Mouse (Mus musculus): ENCODE measurements around the gene Fyn. TPM values are rescaled to one million over a fixed set of nuclear protein-coding genes. Genes with fewer than 3 reads are reported as not detected.

Gene Fyn
- polyA plus RNA-seq, 1 experiment, result 107 TPM

- Histone ChIP-seq H3K4me3 (ENCODE audit: insufficient read depth, low read length) (no peak overlapping the region), H3K4me1 (ENCODE audit: control insufficient read depth, insufficient read depth, low read length) (peaks cover 6% of the 10 kb centered on the region; the same call in 1 of the 2 replicates), H3K27ac (ENCODE audit: insufficient read depth, low read length) (no peak overlapping the region)
- TF ChIP-seq POLR2A (IDR thresholded peaks at IDR 0.05; ENCODE audit: extremely low read depth, insufficient read depth, low read length) (no peak), CTCF (IDR thresholded peaks at IDR 0.05; ENCODE audit: extremely low read depth, insufficient read depth, low read length) (no peak)
Observed at GRCm38 (mm10) chr10:39543258-39543770, 174.7 kb downstream of the Fyn start.

DNA sequence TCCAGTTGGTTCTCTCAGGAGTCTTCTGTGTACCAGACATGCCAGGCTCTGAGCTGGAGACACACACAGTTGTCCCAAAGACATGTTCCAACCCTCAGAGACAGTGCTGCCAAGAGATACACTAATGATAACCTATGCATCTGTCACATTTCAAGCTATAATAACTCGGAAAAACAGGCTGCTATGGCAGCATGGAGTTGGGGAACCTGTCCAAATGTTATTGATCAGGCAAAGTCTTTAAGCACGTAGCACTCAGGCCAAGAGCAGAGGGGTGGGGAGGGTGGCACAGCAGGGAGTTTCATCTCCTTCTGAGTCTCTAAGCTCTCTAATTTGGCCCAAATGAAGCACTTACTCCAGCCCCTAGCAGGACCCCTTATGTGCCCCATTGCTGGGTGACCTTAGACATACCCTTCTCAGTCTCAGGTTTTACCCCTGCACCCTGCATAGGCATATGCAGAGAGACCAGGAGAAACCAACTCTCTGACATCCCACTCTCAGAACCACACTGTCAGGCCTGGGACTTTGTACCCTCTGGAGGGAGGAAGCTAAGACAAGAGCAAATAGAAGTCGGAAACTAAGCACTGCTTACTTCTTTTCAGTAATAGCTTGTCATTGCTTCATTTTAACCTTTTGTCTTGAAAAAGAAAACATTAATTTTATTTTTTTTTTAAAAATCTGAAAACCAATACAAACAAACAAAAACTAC, 178.9 kb downstream of the Fyn start:
- Histone ChIP-seq H3K27ac (ENCODE audit: insufficient read depth, low read length) (no peak overlapping the region), H3K4me3 (ENCODE audit: insufficient read depth, low read length) (no peak overlapping the region), H3K4me1 (ENCODE audit: control insufficient read depth, insufficient read depth, low read length) (peaks cover under 1% of the 10 kb centered on the region; the same call in 1 of the 2 replicates)
- TF ChIP-seq POLR2A (IDR thresholded peaks at IDR 0.05; ENCODE audit: extremely low read depth, insufficient read depth, low read length) (no peak), CTCF (IDR thresholded peaks at IDR 0.05; ENCODE audit: extremely low read depth, insufficient read depth, low read length) (no peak)

- TF ChIP-seq POLR2A (IDR thresholded peaks at IDR 0.05; ENCODE audit: extremely low read depth, insufficient read depth, low read length) (no peak), CTCF (IDR thresholded peaks at IDR 0.05; ENCODE audit: extremely low read depth, insufficient read depth, low read length) (no peak)
- Histone ChIP-seq H3K4me3 (ENCODE audit: insufficient read depth, low read length) (no peak overlapping the region), H3K4me1 (ENCODE audit: control insufficient read depth, insufficient read depth, low read length) (no peaks in the 10 kb centered on the region), H3K27ac (ENCODE audit: insufficient read depth, low read length) (no peak overlapping the region)
Observed at GRCm38 (mm10) chr10:39550791-39551190, 182.1 kb downstream of the Fyn start.

DNA sequence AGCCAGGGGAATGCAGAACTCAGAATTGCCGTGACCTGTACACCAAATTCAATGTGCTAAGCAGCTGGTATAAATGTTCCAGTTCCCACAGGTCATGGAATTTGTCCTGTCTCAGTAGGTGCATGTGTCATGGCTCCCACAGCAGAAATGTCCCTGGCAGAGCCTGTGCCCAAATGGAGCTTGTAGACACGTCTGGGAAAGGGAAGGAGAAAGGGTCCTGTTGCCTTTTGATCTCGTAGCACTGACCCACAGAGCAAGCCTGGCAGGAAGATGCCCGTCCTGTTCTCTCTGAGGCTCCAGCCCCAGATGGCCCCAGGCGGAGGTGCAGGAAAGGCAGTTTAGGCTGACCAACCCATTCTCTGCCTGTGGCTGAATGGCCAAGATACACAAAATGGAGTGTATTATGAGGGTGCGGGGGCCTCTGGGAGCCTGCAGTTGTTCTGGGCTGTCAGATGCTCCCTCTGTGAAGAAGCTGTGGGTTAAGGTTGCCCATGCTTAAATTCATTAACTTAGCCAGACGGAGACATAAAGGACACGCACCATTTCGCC, 183.1 kb downstream of the Fyn start:
- TF ChIP-seq CTCF (IDR thresholded peaks at IDR 0.05; ENCODE audit: extremely low read depth, insufficient read depth, low read length) (no peak), POLR2A (IDR thresholded peaks at IDR 0.05; ENCODE audit: extremely low read depth, insufficient read depth, low read length) (no peak)
- 0 out of 2 replicates have a peak overlapping the region, but pooled peaks have one; percentile 12 for H3K27ac ChIP-seq (ENCODE audit: insufficient read depth, low read length)
- no peaks in the 10 kb centered on the region for H3K4me1 ChIP-seq (ENCODE audit: control insufficient read depth, insufficient read depth, low read length)
- H3K4me3 ChIP-seq (ENCODE audit: insufficient read depth, low read length), result no peak overlapping the region

GRCm38 (mm10) chr10:39552351-39552814, 183.7 kb downstream of the Fyn start:
- H3K4me3 ChIP-seq (ENCODE audit: insufficient read depth, low read length), result no peak overlapping the region
- peak overlapping the region; percentile 12; the same call in 1 of the 2 replicates for H3K27ac ChIP-seq (ENCODE audit: insufficient read depth, low read length)
- no peaks in the 10 kb centered on the region for H3K4me1 ChIP-seq (ENCODE audit: control insufficient read depth, insufficient read depth, low read length)
- TF ChIP-seq POLR2A (IDR thresholded peaks at IDR 0.05; ENCODE audit: extremely low read depth, insufficient read depth, low read length) (no peak), CTCF (IDR thresholded peaks at IDR 0.05; ENCODE audit: extremely low read depth, insufficient read depth, low read length) (no peak)

- H3K4me3 ChIP-seq (ENCODE audit: insufficient read depth, low read length), result no peak overlapping the region
- no peaks in the 10 kb centered on the region for H3K4me1 ChIP-seq (ENCODE audit: control insufficient read depth, insufficient read depth, low read length)
- H3K27ac ChIP-seq (ENCODE audit: insufficient read depth, low read length), result no peak overlapping the region
- TF ChIP-seq POLR2A (IDR thresholded peaks at IDR 0.05; ENCODE audit: extremely low read depth, insufficient read depth, low read length), result no peak
- TF ChIP-seq CTCF (IDR thresholded peaks at IDR 0.05; ENCODE audit: extremely low read depth, insufficient read depth, low read length), result no peak
Observed at GRCm38 (mm10) chr10:39552903-39553302, 184.2 kb downstream of the Fyn start.

GRCm38 (mm10) chr10:39555289-39555715, 186.6 kb downstream of the Fyn start:
- TF ChIP-seq CTCF (IDR thresholded peaks at IDR 0.05; ENCODE audit: extremely low read depth, insufficient read depth, low read length) (no peak), POLR2A (IDR thresholded peaks at IDR 0.05; ENCODE audit: extremely low read depth, insufficient read depth, low read length) (no peak)
- Histone ChIP-seq H3K27ac (ENCODE audit: insufficient read depth, low read length) (no peak overlapping the region), H3K4me1 (ENCODE audit: control insufficient read depth, insufficient read depth, low read length) (no peaks in the 10 kb centered on the region), H3K4me3 (ENCODE audit: insufficient read depth, low read length) (no peak overlapping the region)

DNA sequence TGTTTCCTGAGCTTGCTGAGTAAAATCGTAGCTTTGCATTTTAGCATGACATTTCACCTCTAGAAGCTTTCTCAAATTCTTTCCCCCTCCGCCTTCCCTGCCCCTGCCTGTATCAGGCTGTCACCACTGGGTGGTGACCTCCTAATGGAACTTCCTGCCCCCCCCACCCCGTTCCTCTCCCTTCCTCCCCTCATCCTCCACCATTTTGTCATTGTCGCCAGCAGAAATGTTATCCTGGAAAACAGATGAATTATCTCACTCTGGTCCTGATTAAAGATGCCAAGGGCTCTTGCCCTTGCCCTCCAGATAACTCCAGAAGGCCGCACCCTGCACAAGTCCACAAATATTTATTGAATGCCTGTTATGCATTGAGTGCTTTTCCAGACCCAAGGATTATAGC, 187.1 kb downstream of the Fyn start:
- Histone ChIP-seq H3K4me1 (ENCODE audit: control insufficient read depth, insufficient read depth, low read length) (no peaks in the 10 kb centered on the region), H3K27ac (ENCODE audit: insufficient read depth, low read length) (no peak overlapping the region), H3K4me3 (ENCODE audit: insufficient read depth, low read length) (no peak overlapping the region)
- no peak for TF ChIP-seq POLR2A (IDR thresholded peaks at IDR 0.05; ENCODE audit: extremely low read depth, insufficient read depth, low read length)

DNA sequence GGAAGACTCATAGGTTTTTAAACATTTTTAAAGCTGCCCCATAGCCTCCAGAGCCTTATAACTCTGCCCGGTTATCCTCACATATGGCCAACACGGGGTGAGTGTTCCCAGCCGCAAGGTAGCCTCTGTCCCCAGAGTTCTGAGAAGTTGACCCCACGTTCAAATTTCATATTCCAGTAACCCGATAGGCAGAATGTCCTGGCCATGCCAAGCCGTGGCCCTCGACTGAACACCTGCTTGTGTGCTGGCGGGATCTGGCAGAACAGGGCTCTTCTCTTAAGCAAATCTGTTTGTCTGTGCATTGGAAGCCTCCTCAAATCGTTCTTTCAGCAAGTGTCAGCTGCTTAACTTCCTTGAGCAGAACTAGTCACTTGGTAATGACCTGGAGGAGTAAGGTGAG, 188.7 kb downstream of the Fyn start:
- Histone ChIP-seq H3K4me1 (ENCODE audit: control insufficient read depth, insufficient read depth, low read length) (peaks cover 2% of the 10 kb centered on the region; the same call in 1 of the 2 replicates), H3K27ac (ENCODE audit: insufficient read depth, low read length) (no peak overlapping the region), H3K4me3 (ENCODE audit: insufficient read depth, low read length) (no peak overlapping the region)
- TF ChIP-seq POLR2A (IDR thresholded peaks at IDR 0.05; ENCODE audit: extremely low read depth, insufficient read depth, low read length), result no peak
- TF ChIP-seq CTCF (IDR thresholded peaks at IDR 0.05; ENCODE audit: extremely low read depth, insufficient read depth, low read length), result no peak

- no peak overlapping the region for H3K4me3 ChIP-seq (ENCODE audit: insufficient read depth, low read length)
- H3K27ac ChIP-seq (ENCODE audit: insufficient read depth, low read length), result no peak overlapping the region
- H3K4me1 ChIP-seq (ENCODE audit: control insufficient read depth, insufficient read depth, low read length), result peaks cover 2% of the 10 kb centered on the region; the same call in 1 of the 2 replicates
- TF ChIP-seq POLR2A (IDR thresholded peaks at IDR 0.05; ENCODE audit: extremely low read depth, insufficient read depth, low read length) (no peak), CTCF (IDR thresholded peaks at IDR 0.05; ENCODE audit: extremely low read depth, insufficient read depth, low read length) (no peak)
Observed at GRCm38 (mm10) chr10:39557851-39558250, 189.2 kb downstream of the Fyn start.

Data from cortical plate, adult 2 months (tissue).